Mouse (Mus musculus) G1E-ER4 (cell line): ENCODE results near the gene Scd4. TPM values are rescaled to one million over a fixed set of nuclear protein-coding genes. Genes with fewer than 3 reads are reported as not detected.

Experiments used
- GATA1 ChIP-seq: IDR thresholded peaks from one replicate; pipeline ENCODE4 v1.8.0; 2012; ENCODE audit warnings: low read length, inconsistent platforms
- polyA plus RNA-seq: library from polyadenylated mRNA; stranded (reverse); fragments of >175 nt; gene quantifications from 2 replicates; pipeline ENCODE4 v1.2.3, GENCODE M21; 2012

The Scd4 gene
- polyA plus RNA-seq, 1 experiment = 0.48 TPM

GRCm38 (mm10) chr19:44382682-44383321 lies 49.9 kb downstream of the Scd4 start:
- TF ChIP-seq GATA1 = no peak

DNA sequence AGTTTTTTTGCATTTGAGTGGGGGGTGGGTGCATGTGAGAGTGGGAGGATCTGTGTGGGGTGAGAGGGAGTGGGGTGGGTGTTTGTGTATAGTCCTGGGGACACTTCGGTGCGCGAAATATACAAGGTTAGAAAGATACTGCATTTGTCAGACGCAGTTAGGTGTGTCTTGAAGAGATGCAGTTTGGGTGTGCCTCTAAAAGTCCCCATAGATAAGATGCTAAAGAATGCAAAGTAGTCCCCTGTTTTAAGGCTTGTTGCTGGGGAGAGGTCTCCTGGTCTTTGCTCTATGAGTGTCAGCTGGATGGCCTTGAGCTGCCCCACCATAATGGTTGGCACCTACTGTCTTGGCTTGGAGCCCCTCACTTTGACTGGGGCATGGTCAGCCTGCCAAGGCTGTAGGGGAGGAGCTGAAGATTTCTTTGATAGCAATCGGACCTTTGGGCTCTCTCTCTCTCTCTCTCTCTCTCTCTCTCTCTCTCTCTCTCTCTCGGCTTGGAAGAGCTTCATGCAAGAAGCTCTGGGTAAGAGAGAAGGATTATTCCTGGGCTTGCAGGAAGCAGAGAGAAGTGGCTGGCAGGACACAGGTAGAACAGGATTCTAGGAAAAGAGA lies 53.1 kb downstream of the Scd4 start:
- no peak for TF ChIP-seq GATA1

GRCm38 (mm10) chr19:44387089-44387671 lies 54.3 kb downstream of the Scd4 start:
- TF ChIP-seq GATA1 = no peak

- no peak for TF ChIP-seq GATA1
These were observed 55.0 kb downstream of the Scd4 start for GRCm38 (mm10) chr19:44387746-44388474.

DNA sequence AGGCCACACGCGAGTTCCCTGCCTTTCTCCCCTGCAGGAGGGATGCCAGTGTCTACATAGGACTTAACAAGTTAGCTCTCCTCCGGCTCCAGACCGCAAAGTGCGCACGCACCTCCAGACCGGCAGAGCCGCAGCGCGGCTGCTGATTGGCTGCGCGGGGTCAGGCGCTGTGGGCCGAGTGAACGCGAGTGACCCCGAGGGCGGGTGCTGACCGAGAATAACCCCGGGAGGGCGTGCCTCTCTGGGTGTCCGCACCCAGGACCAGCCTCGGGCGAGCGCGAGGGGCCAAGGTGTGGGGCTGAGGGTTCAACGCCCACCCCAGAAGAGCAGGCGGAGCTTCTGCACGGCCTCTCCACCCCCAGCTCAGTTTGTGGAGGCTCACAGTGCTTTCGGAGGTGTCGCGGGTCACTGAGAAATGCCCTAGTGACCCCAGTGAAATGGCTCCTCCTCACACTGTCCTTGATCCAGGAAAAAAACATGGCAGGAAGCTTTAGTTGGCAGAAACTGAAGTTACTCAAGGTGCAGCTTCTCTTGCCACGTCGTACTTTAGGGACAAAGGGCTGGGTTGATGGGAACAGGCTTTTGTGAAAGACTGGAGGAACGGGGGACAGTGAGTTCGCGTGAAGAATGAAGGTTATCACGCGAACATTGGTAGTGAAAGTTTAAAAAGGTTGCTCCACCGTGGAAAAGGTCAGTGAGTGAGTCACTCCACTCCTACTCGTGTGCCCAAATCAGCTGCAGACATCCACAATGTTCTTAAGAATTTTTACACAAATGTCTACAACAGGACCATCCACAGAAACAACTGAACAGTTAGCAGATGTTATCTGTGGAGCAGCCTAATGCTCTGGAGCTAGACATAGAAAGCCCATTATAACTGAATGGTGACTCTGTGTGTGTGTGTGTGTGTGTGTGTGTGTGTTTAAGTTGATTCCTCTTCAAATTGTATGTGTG lies 55.9 kb downstream of the Scd4 start:
- no peak for TF ChIP-seq GATA1

GRCm38 (mm10) chr19:44389507-44389906 lies 56.6 kb downstream of the Scd4 start:
- TF ChIP-seq GATA1 = no peak

GRCm38 (mm10) chr19:44391856-44392255 lies 59.0 kb downstream of the Scd4 start:
- TF ChIP-seq GATA1 = no peak

DNA sequence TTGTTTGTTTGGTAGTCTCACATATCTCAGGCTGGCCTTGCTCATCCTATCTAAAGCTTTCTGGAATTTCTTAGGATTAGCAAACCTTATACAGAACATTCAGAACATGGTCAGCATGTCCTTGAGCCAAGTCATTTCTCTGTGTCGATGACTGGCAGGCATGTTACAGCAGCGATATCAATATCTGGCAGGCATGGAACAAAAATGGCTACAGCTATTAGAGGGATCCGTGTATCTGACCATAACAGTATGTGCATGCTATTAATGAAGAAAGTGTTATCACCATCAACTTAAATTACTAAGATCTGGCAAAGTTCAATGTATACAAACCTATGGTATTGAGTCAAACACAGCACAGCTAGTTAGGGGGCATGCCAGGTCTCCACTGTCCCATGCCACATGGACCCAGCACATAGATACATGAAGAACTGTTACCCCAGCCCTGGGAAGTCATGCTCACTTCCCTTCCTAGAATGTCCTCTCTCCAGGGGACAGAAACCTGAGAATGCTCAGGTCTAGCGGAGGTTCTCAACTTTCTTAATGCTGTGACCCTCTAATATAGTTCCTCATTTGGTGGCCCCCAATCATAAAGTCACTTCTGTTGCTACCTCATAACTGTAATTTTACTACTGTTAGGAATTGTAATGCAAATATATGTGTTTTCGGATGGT lies 59.6 kb downstream of the Scd4 start:
- no peak for TF ChIP-seq GATA1

DNA sequence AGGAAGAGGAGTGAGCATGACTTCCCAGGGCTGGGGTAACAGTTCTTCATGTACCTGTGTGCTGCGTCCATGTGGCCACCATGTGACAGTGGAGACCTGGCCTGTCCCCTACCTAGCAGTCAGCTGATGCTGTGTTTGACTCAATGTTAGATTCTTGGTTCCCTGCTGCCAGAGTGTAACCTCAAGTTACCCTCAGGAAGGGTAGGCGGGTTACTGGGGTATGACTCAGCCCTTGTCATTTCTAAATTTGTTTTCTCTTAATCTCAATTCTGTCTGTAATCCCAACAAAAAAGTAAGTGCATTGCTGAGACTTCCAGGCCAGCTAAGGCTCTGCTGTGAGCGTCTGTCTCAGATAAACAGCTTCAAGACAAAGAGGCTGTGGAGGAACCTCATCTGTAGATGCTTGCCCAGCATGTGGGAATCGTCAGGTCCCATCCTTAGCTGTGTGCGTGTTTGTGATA lies 61.1 kb downstream of the Scd4 start:
- no peak for TF ChIP-seq GATA1

DNA sequence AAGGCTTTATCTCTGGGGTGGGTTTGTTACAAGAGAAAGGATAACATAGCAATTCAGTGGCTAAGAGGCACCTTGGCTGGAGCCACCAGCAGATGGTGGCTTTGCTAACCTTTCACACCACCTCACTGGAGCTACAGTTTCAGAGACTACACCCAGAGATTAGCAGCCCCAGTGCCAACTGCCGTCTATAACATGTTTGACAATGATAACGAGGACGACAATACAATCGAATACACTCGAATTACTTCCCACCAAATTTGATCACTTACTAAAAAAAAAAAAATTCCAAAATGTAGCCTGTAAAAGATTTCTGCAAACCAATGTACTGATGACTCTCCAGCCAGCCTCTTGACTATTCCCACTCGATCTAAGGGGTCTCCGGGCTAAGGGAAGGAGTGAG lies 62.1 kb downstream of the Scd4 start:
- TF ChIP-seq GATA1 = no peak

Other genes with a start within 250 kb of the Scd4 start
- gene Chuk, start 225.6 kb upstream of the Scd4 start, polyA plus RNA-seq = 12.1 and 15.8 TPM in 2 replicates
- 8.3 and 10.7 TPM in 2 replicates for gene Cwf19l1, start 197.2 kb upstream of the Scd4 start, polyA plus RNA-seq
- 159 and 217 TPM in 2 replicates for gene Bloc1s2, start 186.6 kb upstream of the Scd4 start, polyA plus RNA-seq
- not detected in 2 replicates for gene Pkd2l1, start 140.7 kb upstream of the Scd4 start, polyA plus RNA-seq
- gene Scd3, start 129.8 kb upstream of the Scd4 start, polyA plus RNA-seq = not detected in 2 replicates
- 49.6 and 100 TPM in 2 replicates for gene Scd2, start 39.4 kb upstream of the Scd4 start, polyA plus RNA-seq
- gene Scd1, start 74.8 kb downstream of the Scd4 start, polyA plus RNA-seq = 3.0 and 3.6 TPM in 2 replicates
- not detected in 2 replicates for gene Wnt8b, start 160.4 kb downstream of the Scd4 start, polyA plus RNA-seq
- 0.25 and 0.31 TPM in 2 replicates for gene Sec31b, start 212.8 kb downstream of the Scd4 start, polyA plus RNA-seq
- not detected in 2 replicates for gene Gm20538, start 219.7 kb downstream of the Scd4 start, polyA plus RNA-seq
- 300 and 390 TPM in 2 replicates for gene Ndufb8, start 222.3 kb downstream of the Scd4 start, polyA plus RNA-seq
- 16.9 and 20.7 TPM in 2 replicates for gene Hif1an, start 229.8 kb downstream of the Scd4 start, polyA plus RNA-seq